Mouse (Mus musculus) cortical plate, adult 2 months (tissue): ENCODE data around the gene Tlr9. TPM values are rescaled to one million over a fixed set of nuclear protein-coding genes. Genes with fewer than 3 reads are reported as not detected.

Source experiments
- H3K27ac ChIP-seq: fragments of 200-500 bp; 2 replicates; pipeline ENCODE4 v1.5.1; 2012; ENCODE audit warnings: low read length, control low read depth, inconsistent platforms; ENCODE audit not compliant: insufficient read depth
- H3K4me1 ChIP-seq: fragments of 200-500 bp; 2 replicates; pipeline ENCODE4 v1.6.1; 2011; ENCODE audit warnings: low read length; ENCODE audit not compliant: control insufficient read depth, insufficient read depth
- H3K4me3 ChIP-seq: fragments of 200-500 bp; 2 replicates; pipeline ENCODE4 v1.5.1; 2011; ENCODE audit warnings: mild to moderate bottlenecking, low read length, control low read depth; ENCODE audit not compliant: insufficient read depth
- CTCF ChIP-seq: fragments of 200-500 bp; IDR thresholded peaks from 2 replicates; pipeline ENCODE4 v1.5.1; 2011; ENCODE audit warnings: mild to moderate bottlenecking, control low read depth, low read length; ENCODE audit not compliant: insufficient read depth; ENCODE audit errors: extremely low read depth
- POLR2A ChIP-seq: fragments of 200-500 bp; IDR thresholded peaks from 2 replicates; pipeline ENCODE4 v1.6.1; 2011; ENCODE audit warnings: mild to moderate bottlenecking, low read length, control low read depth; ENCODE audit not compliant: insufficient read depth; ENCODE audit errors: extremely low read depth
- polyA plus RNA-seq: library from polyadenylated mRNA; depleted of rRNA; stranded (reverse); fragments of >200 nt; gene quantifications from 2 replicates; pipeline ENCODE4 v1.2.3, GENCODE M21; 2012

Gene Tlr9
- polyA plus RNA-seq, 1 experiment, result 1.2 TPM

GRCm38 (mm10) chr9:106203990-106204851, 18.2 kb upstream of the Tlr9 start:
- Histone ChIP-seq H3K4me1 (peaks cover 23% of the 10 kb centered on the region), H3K27ac (peak overlapping the region; percentile 12; the same call in 1 of the 2 replicates), H3K4me3 (peak overlapping the region; percentile 79)
- TF ChIP-seq POLR2A (no peak), CTCF (no peak)

- H3K4me1 ChIP-seq, result peaks cover 23% of the 10 kb centered on the region
- no peak overlapping the region; the same call in 1 of the 2 replicates for H3K4me3 ChIP-seq
- no peak for TF ChIP-seq CTCF
- TF ChIP-seq POLR2A, result no peak
- no peak overlapping the region for H3K27ac ChIP-seq
Observed at GRCm38 (mm10) chr9:106205713-106206290, 16.6 kb upstream of the Tlr9 start.

- H3K27ac ChIP-seq, result no peak overlapping the region
- peaks cover 23% of the 10 kb centered on the region for H3K4me1 ChIP-seq
- TF ChIP-seq CTCF (no peak), POLR2A (no peak)
- no peak overlapping the region for H3K4me3 ChIP-seq
Observed at GRCm38 (mm10) chr9:106206515-106206914, 15.9 kb upstream of the Tlr9 start.

- Histone ChIP-seq H3K4me1 (peaks cover 23% of the 10 kb centered on the region), H3K4me3 (no peak overlapping the region), H3K27ac (no peak overlapping the region)
- no peak for TF ChIP-seq POLR2A
- TF ChIP-seq CTCF, result no peak
Observed at GRCm38 (mm10) chr9:106208181-106208580, 14.2 kb upstream of the Tlr9 start.

- no peak for TF ChIP-seq CTCF
- TF ChIP-seq POLR2A, result no peak
- Histone ChIP-seq H3K4me1 (peaks cover 16% of the 10 kb centered on the region), H3K4me3 (no peak overlapping the region), H3K27ac (no peak overlapping the region)
Observed at GRCm38 (mm10) chr9:106209954-106210353, 12.4 kb upstream of the Tlr9 start.

GRCm38 (mm10) chr9:106210853-106211609, 11.4 kb upstream of the Tlr9 start:
- no peak overlapping the region for H3K27ac ChIP-seq
- no peak for TF ChIP-seq CTCF
- TF ChIP-seq POLR2A, result no peak
- H3K4me1 ChIP-seq, result peaks cover 13% of the 10 kb centered on the region
- H3K4me3 ChIP-seq, result no peak overlapping the region

GRCm38 (mm10) chr9:106211680-106212593, 10.5 kb upstream of the Tlr9 start:
- H3K4me1 ChIP-seq, result peaks cover 7% of the 10 kb centered on the region
- peak; percentile 99 for TF ChIP-seq CTCF
- TF ChIP-seq POLR2A, result no peak
- 0 out of 2 replicates have a peak overlapping the region, but pooled peaks have one; percentile 1 for H3K4me3 ChIP-seq
- no peak overlapping the region for H3K27ac ChIP-seq

GRCm38 (mm10) chr9:106212594-106212981, 9.8 kb upstream of the Tlr9 start:
- no peak overlapping the region for H3K4me3 ChIP-seq
- TF ChIP-seq CTCF, result no peak
- TF ChIP-seq POLR2A, result no peak
- H3K4me1 ChIP-seq, result peaks cover 4% of the 10 kb centered on the region
- H3K27ac ChIP-seq, result no peak overlapping the region
